Mouse (Mus musculus) heart, adult 2 months (tissue): ENCODE measurements at regions not wholly inside any gene's neighbourhood (a gene's known extent, or its start where the extent isn't known, plus 50 kb on each side); places are given as distances from the start of the nearest gene placed in this dataset.

Experiments used
- CTCF ChIP-seq: fragments of 200-600 bp; IDR thresholded peaks from 2 replicates; pipeline ENCODE4 v1.8.1; 2022; ENCODE audit warnings: antibody characterized with exemption, mild to moderate bottlenecking, moderate library complexity
- EP300 ChIP-seq: fragments of 200-500 bp; IDR thresholded peaks from 2 replicates; pipeline ENCODE4 v1.6.1; 2011; ENCODE audit warnings: low read depth, low read length, control low read depth; ENCODE audit not compliant: insufficient read depth

- TF ChIP-seq EP300, result no peak
- no peak for TF ChIP-seq CTCF
These were observed 75.4 kb downstream of the Tex29 start for GRCm38 (mm10) chr8:11915721-11916120.
